Mouse (Mus musculus) cortical plate, adult 2 months (tissue): ENCODE measurements around the gene Lcn6. TPM values are rescaled to one million over a fixed set of nuclear protein-coding genes. Genes with fewer than 3 reads are reported as not detected.

Source experiments
- H3K27ac ChIP-seq: fragments of 200-500 bp; 2 replicates; pipeline ENCODE4 v1.5.1; 2012; ENCODE audit warnings: low read length, control low read depth, inconsistent platforms; ENCODE audit not compliant: insufficient read depth
- H3K4me1 ChIP-seq: fragments of 200-500 bp; 2 replicates; pipeline ENCODE4 v1.6.1; 2011; ENCODE audit warnings: low read length; ENCODE audit not compliant: control insufficient read depth, insufficient read depth
- H3K4me3 ChIP-seq: fragments of 200-500 bp; 2 replicates; pipeline ENCODE4 v1.5.1; 2011; ENCODE audit warnings: mild to moderate bottlenecking, low read length, control low read depth; ENCODE audit not compliant: insufficient read depth
- CTCF ChIP-seq: fragments of 200-500 bp; IDR thresholded peaks from 2 replicates; pipeline ENCODE4 v1.5.1; 2011; ENCODE audit warnings: mild to moderate bottlenecking, control low read depth, low read length; ENCODE audit not compliant: insufficient read depth; ENCODE audit errors: extremely low read depth
- POLR2A ChIP-seq: fragments of 200-500 bp; IDR thresholded peaks from 2 replicates; pipeline ENCODE4 v1.6.1; 2011; ENCODE audit warnings: mild to moderate bottlenecking, low read length, control low read depth; ENCODE audit not compliant: insufficient read depth; ENCODE audit errors: extremely low read depth
- polyA plus RNA-seq: library from polyadenylated mRNA; depleted of rRNA; stranded (reverse); fragments of >200 nt; gene quantifications from 2 replicates; pipeline ENCODE4 v1.2.3, GENCODE M21; 2012

The Lcn6 gene
- polyA plus RNA-seq, 1 experiment = not detected

- Histone ChIP-seq H3K4me1 (no peaks in the 10 kb centered on the region; the same call in 1 of the 2 replicates), H3K27ac (no peak overlapping the region), H3K4me3 (no peak overlapping the region)
- no peak for TF ChIP-seq CTCF
- TF ChIP-seq POLR2A = no peak
Measured at GRCm38 (mm10) chr2:25660279-25660678, 16.3 kb upstream of the Lcn6 start.

- Histone ChIP-seq H3K4me1 (no peaks in the 10 kb centered on the region; the same call in 1 of the 2 replicates), H3K27ac (no peak overlapping the region), H3K4me3 (no peak overlapping the region)
- TF ChIP-seq CTCF = no peak
- TF ChIP-seq POLR2A = no peak
Measured at GRCm38 (mm10) chr2:25661245-25661970, 15.2 kb upstream of the Lcn6 start.

- no peaks in the 10 kb centered on the region for H3K4me1 ChIP-seq
Measured at GRCm38 (mm10) chr2:25663511-25663910, 13.1 kb upstream of the Lcn6 start.

GRCm38 (mm10) chr2:25664125-25664524 is 12.5 kb upstream of the Lcn6 start:
- Histone ChIP-seq H3K4me3 (no peak overlapping the region), H3K27ac (no peak overlapping the region), H3K4me1 (no peaks in the 10 kb centered on the region)
- no peak for TF ChIP-seq CTCF
- TF ChIP-seq POLR2A = no peak

More at GRCm38 (mm10) chr2:25663511-25663910, 13.1 kb upstream of the Lcn6 start:
- TF ChIP-seq CTCF (peak; percentile 67), POLR2A (no peak)
- Histone ChIP-seq H3K27ac (no peak overlapping the region), H3K4me3 (no peak overlapping the region)

- no peak overlapping the region for H3K27ac ChIP-seq
- no peak overlapping the region for H3K4me3 ChIP-seq
- TF ChIP-seq POLR2A (no peak), CTCF (no peak)
- no peaks in the 10 kb centered on the region for H3K4me1 ChIP-seq
Measured at GRCm38 (mm10) chr2:25666516-25666915, 10.1 kb upstream of the Lcn6 start.

- H3K4me3 ChIP-seq = no peak overlapping the region
- no peak for TF ChIP-seq POLR2A
- H3K4me1 ChIP-seq = no peaks in the 10 kb centered on the region
- H3K27ac ChIP-seq = no peak overlapping the region
Measured at GRCm38 (mm10) chr2:25679559-25679958, 3.0 kb downstream of the Lcn6 start.

GRCm38 (mm10) chr2:25682426-25682825 is 5.8 kb downstream of the Lcn6 start, which contains the start of gene Lcn10:
Gene Lcn10 (plus strand): TSS chr2:25682726.
- no peak within 1 kb of the TSS for H3K27ac ChIP-seq
- TF ChIP-seq CTCF (no peak), POLR2A (no peak)
- H3K4me1 ChIP-seq = no peaks in the 10 kb centered on the region
- no peak within 1 kb of the TSS for H3K4me3 ChIP-seq

- Histone ChIP-seq H3K4me3 (no peak overlapping the region), H3K4me1 (no peaks in the 10 kb centered on the region), H3K27ac (no peak overlapping the region)
- TF ChIP-seq CTCF = no peak
- no peak for TF ChIP-seq POLR2A
Measured at GRCm38 (mm10) chr2:25686941-25687340, 10.4 kb downstream of the Lcn6 start.

- Histone ChIP-seq H3K4me3 (no peak overlapping the region), H3K27ac (no peak overlapping the region), H3K4me1 (no peaks in the 10 kb centered on the region)
- TF ChIP-seq CTCF = peak; percentile 77
- TF ChIP-seq POLR2A = no peak
Measured at GRCm38 (mm10) chr2:25694605-25695004, 18.0 kb downstream of the Lcn6 start.

- H3K4me3 ChIP-seq = no peak overlapping the region
- no peak overlapping the region for H3K27ac ChIP-seq
- no peaks in the 10 kb centered on the region for H3K4me1 ChIP-seq
- TF ChIP-seq CTCF (no peak), POLR2A (no peak)
Measured at GRCm38 (mm10) chr2:25696951-25697350, 20.4 kb downstream of the Lcn6 start.
